Mouse (Mus musculus): Measurements from ENCODE around the gene Ppard.
A peak's percentile ranks its signal among the peaks of the same experiment; 100 is the strongest.

The Ppard gene

GRCm38 (mm10) chr17:28259890-28260542 lies 27.5 kb downstream of the Ppard start:
- no peak for DNase-seq

- DNase-seq, result no peak
Measured at GRCm38 (mm10) chr17:28260543-28260909, 28.0 kb downstream of the Ppard start.

- DNase-seq, result no peak
Measured at GRCm38 (mm10) chr17:28261795-28262194, 29.3 kb downstream of the Ppard start.

- no peak for DNase-seq
Measured at GRCm38 (mm10) chr17:28263181-28263894, 30.8 kb downstream of the Ppard start.

GRCm38 (mm10) chr17:28267251-28267650 lies 34.8 kb downstream of the Ppard start:
- DNase-seq, result no peak

- no peak for DNase-seq
Measured at GRCm38 (mm10) chr17:28270165-28270564, 37.7 kb downstream of the Ppard start.

GRCm38 (mm10) chr17:28271537-28272266 lies 39.2 kb downstream of the Ppard start:
- no peak for DNase-seq

- no peak for DNase-seq
Measured at GRCm38 (mm10) chr17:28272281-28272680, 39.8 kb downstream of the Ppard start.

GRCm38 (mm10) chr17:28272837-28273236 lies 40.3 kb downstream of the Ppard start:
- peak; percentile 30 for DNase-seq

- no peak for DNase-seq
Measured at GRCm38 (mm10) chr17:28274739-28275138, 42.2 kb downstream of the Ppard start.

- peak; percentile 65 for DNase-seq
Measured at GRCm38 (mm10) chr17:28277226-28277625, 44.7 kb downstream of the Ppard start.

- DNase-seq, result no peak
Measured at GRCm38 (mm10) chr17:28277721-28278120, 45.2 kb downstream of the Ppard start.

- no peak for DNase-seq
Measured at GRCm38 (mm10) chr17:28278156-28278555, 45.7 kb downstream of the Ppard start.

GRCm38 (mm10) chr17:28279236-28279635 lies 46.7 kb downstream of the Ppard start:
- peak; percentile 77 for DNase-seq

GRCm38 (mm10) chr17:28279780-28280422 lies 47.4 kb downstream of the Ppard start:
- peak; percentile 35 for DNase-seq

GRCm38 (mm10) chr17:28280423-28280800 lies 47.9 kb downstream of the Ppard start:
- peak; percentile 32 for DNase-seq

- peak; percentile 57 for DNase-seq
Measured at GRCm38 (mm10) chr17:28280831-28281377, 48.4 kb downstream of the Ppard start.

GRCm38 (mm10) chr17:28281866-28282441 lies 49.5 kb downstream of the Ppard start:
- no peak for DNase-seq

- no peak for DNase-seq
Measured at GRCm38 (mm10) chr17:28283199-28283598, 50.7 kb downstream of the Ppard start.

- no peak for DNase-seq
Measured at GRCm38 (mm10) chr17:28286133-28286532, 53.6 kb downstream of the Ppard start.

GRCm38 (mm10) chr17:28286964-28287363 lies 54.5 kb downstream of the Ppard start:
- DNase-seq, result peak; percentile 35

- DNase-seq, result peak; percentile 79
Measured at GRCm38 (mm10) chr17:28287578-28287977, 55.1 kb downstream of the Ppard start.

GRCm38 (mm10) chr17:28287980-28288379 lies 55.5 kb downstream of the Ppard start:
- peak; percentile 55 for DNase-seq
